Comparison of ENCODE assay signal across 9 mouse cellular contexts in the genomic region with DNA sequence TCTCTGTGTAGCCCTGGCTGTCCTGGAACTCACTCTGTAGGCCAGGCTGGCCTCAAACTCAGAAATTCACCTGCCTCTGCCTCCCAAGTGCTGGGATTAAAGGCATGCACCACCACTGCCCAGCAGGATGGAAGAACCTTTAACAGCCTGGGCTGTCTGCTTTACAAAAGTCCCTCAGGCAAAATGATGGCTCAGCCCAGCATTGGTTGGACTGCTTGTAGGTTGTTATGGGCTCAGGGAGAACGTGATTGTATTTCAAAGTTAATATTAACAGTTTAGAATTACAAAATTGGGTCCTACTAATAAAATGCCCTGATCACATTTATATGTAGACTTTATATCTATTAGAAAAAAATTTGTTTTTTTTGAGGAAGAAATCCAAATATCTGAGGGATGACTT. TPM values are rescaled to one million over a fixed set of nuclear protein-coding genes. Genes with fewer than 3 reads are reported as not detected.
"Had no signal": no experiment of that assay in that cellular context is flagged by ENCODE, and none has a peak within 500 bp of the region (broad histone marks: within the 10 kb centered on the region; RNA-seq: fewer than 3 reads in every experiment).

No protein-coding gene starts in this region.

RNA-seq across cellular contexts. Expression of a gene that starts 59.7 kb away (rescaled TPM):
- total RNA-seq: heart, postnatal 10 days; heart, postnatal 14 days; heart, postnatal 25 days; heart, postnatal 36 days; heart, postnatal 4 days; hematopoietic stem cell, adult 5-6 weeks had no signal
- polyA plus RNA-seq: heart, adult 2 months; heart, embryonic 13.5 days; kidney, embryonic 14.5 days had no signal
